Mouse (Mus musculus): ENCODE results near the gene Prkcd. TPM values are rescaled to one million over a fixed set of nuclear protein-coding genes. Genes with fewer than 3 reads are reported as not detected.

Gene Prkcd
- polyA plus RNA-seq, 1 experiment from 2014 or later, result 23.6 TPM

- 89% methylated on average over 5 of the region's 5 CpGs for WGBS
- Histone ChIP-seq H3K27me3 (ENCODE audit: poor library complexity, severe bottlenecking) (no peaks in the 10 kb centered on the region), H3K4me1 (peaks cover 6% of the 10 kb centered on the region), H3K36me3 (replicated peaks) (peaks cover 54% of the 10 kb centered on the region), H3K4me3 (no peak overlapping the region), H3K27ac (no peak overlapping the region), H3K9me3 (no peaks in the 10 kb centered on the region)
- DNase-seq (ENCODE audit: extremely low spot score, low spot score), result no peak
Observed at GRCm38 (mm10) chr14:30576260-30576659, 49.8 kb downstream of the Prkcd start.

DNA sequence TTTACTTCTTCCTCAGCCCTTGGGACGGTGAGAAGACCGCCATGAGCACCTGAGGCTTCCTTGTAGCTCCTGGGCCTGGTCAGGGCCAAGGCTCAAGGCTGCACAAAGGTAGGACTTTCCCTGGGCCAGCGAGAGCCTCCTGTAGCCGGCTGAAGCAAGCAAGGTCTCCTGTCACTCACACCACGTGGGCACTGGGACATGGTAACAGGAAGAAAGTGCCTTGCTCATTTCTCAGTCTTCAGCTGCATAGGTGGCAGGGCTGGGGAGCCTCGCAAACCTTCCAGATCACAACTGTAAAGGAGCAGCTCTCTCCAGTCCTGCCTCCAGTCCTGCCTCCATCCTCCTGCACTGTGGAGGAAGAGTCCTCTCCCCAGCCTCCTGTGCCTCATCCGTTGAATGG lies 50.2 kb downstream of the Prkcd start:
- H3K27me3 ChIP-seq (ENCODE audit: poor library complexity, severe bottlenecking), result no peaks in the 10 kb centered on the region
- no peak overlapping the region for H3K4me3 ChIP-seq
- H3K36me3 ChIP-seq (replicated peaks), result peaks cover 58% of the 10 kb centered on the region
- no peak overlapping the region for H3K27ac ChIP-seq
- WGBS, result 84% methylated on average over 7 of the region's 7 CpGs
- H3K9me3 ChIP-seq, result no peaks in the 10 kb centered on the region
- H3K4me1 ChIP-seq, result peaks cover 6% of the 10 kb centered on the region
- DNase-seq (ENCODE audit: extremely low spot score, low spot score), result no peak

DNA sequence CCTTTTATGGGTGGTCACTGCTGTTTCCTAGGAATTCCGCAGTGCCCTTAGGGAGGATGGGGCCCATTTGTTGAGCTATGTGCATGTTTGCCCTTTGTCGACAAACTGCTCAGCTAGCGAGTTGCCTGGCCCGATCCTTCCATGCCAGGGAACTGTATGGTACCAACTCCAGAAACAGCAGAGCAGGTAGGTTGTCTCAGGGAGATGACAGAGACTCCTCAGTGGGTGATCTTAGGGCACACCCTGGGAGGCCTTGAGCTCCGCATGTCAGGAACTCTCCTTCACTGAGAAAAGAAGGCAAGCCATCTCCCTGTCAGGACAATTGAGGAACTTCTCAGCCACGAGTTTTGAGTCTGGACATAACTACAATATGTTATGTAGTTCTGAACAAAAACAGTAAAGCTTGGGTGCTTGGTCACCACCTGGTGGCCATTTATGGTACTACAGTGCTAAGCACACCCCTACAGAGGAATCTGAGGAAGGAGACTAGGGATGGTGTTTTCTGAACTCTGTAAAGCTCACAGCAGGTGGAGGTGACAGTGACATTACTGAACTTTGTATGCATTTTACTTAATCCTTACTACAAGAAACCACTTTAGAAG lies 51.9 kb downstream of the Prkcd start:
- DNase-seq (ENCODE audit: extremely low spot score, low spot score), result peak; percentile 69

DNA sequence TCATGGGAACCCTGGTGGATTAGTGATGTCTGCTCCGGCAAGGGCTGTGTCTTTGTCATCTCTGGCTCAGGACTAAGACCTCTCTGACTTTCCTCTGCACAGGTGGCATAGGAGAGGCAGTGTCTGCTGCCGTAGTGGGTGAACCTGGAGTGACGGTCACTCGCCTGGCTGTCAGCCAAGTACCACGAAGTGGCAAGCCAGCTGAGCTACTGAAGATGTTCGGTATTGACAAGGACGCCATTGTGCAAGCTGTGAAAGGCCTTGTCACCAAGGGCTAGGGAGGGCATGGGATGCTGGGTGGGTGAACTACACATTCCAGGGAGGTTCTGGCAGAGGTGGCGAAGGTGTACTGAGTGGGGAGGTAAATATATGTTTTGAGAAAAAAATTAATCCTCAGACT lies 52.8 kb downstream of the Prkcd start:
- 89% methylated on average over 8 of the region's 8 CpGs for WGBS
- no peak for DNase-seq (ENCODE audit: extremely low spot score, low spot score)

More for the DNA sequence above, 51.9 kb downstream of the Prkcd start:
- Histone ChIP-seq H3K4me1 (no peaks in the 10 kb centered on the region), H3K4me3 (no peak overlapping the region), H3K27me3 (ENCODE audit: poor library complexity, severe bottlenecking) (no peaks in the 10 kb centered on the region), H3K36me3 (replicated peaks) (peaks cover 75% of the 10 kb centered on the region), H3K27ac (no peak overlapping the region; the same call in 1 of the 2 replicates), H3K9me3 (no peaks in the 10 kb centered on the region)
- WGBS, result 73% methylated on average over 6 of the region's 6 CpGs

GRCm38 (mm10) chr14:30572253-30572652 lies 53.8 kb downstream of the Prkcd start:
- Histone ChIP-seq H3K9me3 (no peaks in the 10 kb centered on the region), H3K27ac (no peak overlapping the region), H3K36me3 (replicated peaks) (peaks cover 94% of the 10 kb centered on the region), H3K4me3 (no peak overlapping the region), H3K27me3 (ENCODE audit: poor library complexity, severe bottlenecking) (no peaks in the 10 kb centered on the region), H3K4me1 (no peaks in the 10 kb centered on the region)
- no peak for DNase-seq (ENCODE audit: extremely low spot score, low spot score)
- 91% methylated on average over 10 of the region's 10 CpGs for WGBS

More for the DNA sequence above, 52.8 kb downstream of the Prkcd start:
- Histone ChIP-seq H3K4me3 (no peak overlapping the region), H3K27me3 (ENCODE audit: poor library complexity, severe bottlenecking) (no peaks in the 10 kb centered on the region), H3K4me1 (no peaks in the 10 kb centered on the region), H3K9me3 (no peaks in the 10 kb centered on the region), H3K27ac (no peak overlapping the region), H3K36me3 (replicated peaks) (peaks cover 84% of the 10 kb centered on the region)

GRCm38 (mm10) chr14:30570303-30570702 lies 55.7 kb downstream of the Prkcd start:
- 91% methylated on average over 9 of the region's 9 CpGs for WGBS
- DNase-seq (ENCODE audit: extremely low spot score, low spot score), result no peak

GRCm38 (mm10) chr14:30568016-30568415 lies 58.0 kb downstream of the Prkcd start:
- no peaks in the 10 kb centered on the region for H3K27me3 ChIP-seq (ENCODE audit: poor library complexity, severe bottlenecking)
- no peaks in the 10 kb centered on the region for H3K4me1 ChIP-seq
- no peak overlapping the region for H3K4me3 ChIP-seq
- peaks cover 100% of the 10 kb centered on the region for H3K36me3 ChIP-seq (replicated peaks)
- WGBS, result 88% methylated on average over 9 of the region's 9 CpGs
- H3K27ac ChIP-seq, result no peak overlapping the region
- no peaks in the 10 kb centered on the region for H3K9me3 ChIP-seq
- DNase-seq (ENCODE audit: extremely low spot score, low spot score), result no peak

More at GRCm38 (mm10) chr14:30570303-30570702, 55.7 kb downstream of the Prkcd start:
- H3K27ac ChIP-seq, result no peak overlapping the region
- no peaks in the 10 kb centered on the region for H3K27me3 ChIP-seq (ENCODE audit: poor library complexity, severe bottlenecking)
- H3K9me3 ChIP-seq, result no peaks in the 10 kb centered on the region
- H3K4me1 ChIP-seq, result no peaks in the 10 kb centered on the region
- H3K36me3 ChIP-seq (replicated peaks), result peaks cover 100% of the 10 kb centered on the region
- H3K4me3 ChIP-seq, result no peak overlapping the region

- no peak overlapping the region for H3K27ac ChIP-seq
- no peaks in the 10 kb centered on the region for H3K27me3 ChIP-seq (ENCODE audit: poor library complexity, severe bottlenecking)
- no peaks in the 10 kb centered on the region for H3K9me3 ChIP-seq
- H3K36me3 ChIP-seq (replicated peaks), result peaks cover 97% of the 10 kb centered on the region
- 94% methylated on average over 6 of the region's 6 CpGs for WGBS
- H3K4me3 ChIP-seq, result no peak overlapping the region
- no peak for DNase-seq (ENCODE audit: extremely low spot score, low spot score)
- H3K4me1 ChIP-seq, result no peaks in the 10 kb centered on the region
Observed at GRCm38 (mm10) chr14:30566317-30566716, 59.7 kb downstream of the Prkcd start.

DNA sequence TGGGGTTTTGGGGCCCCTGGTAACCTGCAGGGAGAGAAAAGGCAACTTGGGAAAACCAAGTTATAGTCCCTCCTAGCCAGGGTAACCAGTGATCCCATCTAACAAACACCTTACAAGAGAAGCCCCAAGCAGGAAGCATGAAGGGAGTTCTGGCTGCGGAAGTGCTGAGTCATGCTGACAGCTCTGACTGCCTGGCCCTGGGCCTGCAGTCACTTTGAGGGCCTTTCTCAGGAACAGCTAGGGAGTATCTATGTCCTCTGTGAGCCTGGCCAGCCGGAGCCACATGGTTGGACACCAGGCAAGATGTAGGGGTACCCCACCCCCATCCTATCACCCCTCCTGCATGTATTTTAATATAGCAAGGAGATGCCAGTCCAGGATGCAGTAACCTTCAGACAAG lies 61.6 kb downstream of the Prkcd start:
- Histone ChIP-seq H3K4me3 (no peak overlapping the region), H3K9me3 (no peaks in the 10 kb centered on the region), H3K36me3 (replicated peaks) (peaks cover 97% of the 10 kb centered on the region), H3K27me3 (ENCODE audit: poor library complexity, severe bottlenecking) (no peaks in the 10 kb centered on the region), H3K4me1 (no peaks in the 10 kb centered on the region), H3K27ac (peak overlapping the region; percentile 32; the same call in 1 of the 2 replicates)
- no peak for DNase-seq (ENCODE audit: extremely low spot score, low spot score)
- 89% methylated on average over 2 of the region's 2 CpGs for WGBS

GRCm38 (mm10) chr14:30562343-30562742 lies 63.7 kb downstream of the Prkcd start:
- DNase-seq (ENCODE audit: extremely low spot score, low spot score), result no peak
- no peak overlapping the region for H3K27ac ChIP-seq
- no peak overlapping the region for H3K4me3 ChIP-seq
- H3K36me3 ChIP-seq (replicated peaks), result peaks cover 97% of the 10 kb centered on the region
- H3K4me1 ChIP-seq, result no peaks in the 10 kb centered on the region
- no peaks in the 10 kb centered on the region for H3K9me3 ChIP-seq
- H3K27me3 ChIP-seq (ENCODE audit: poor library complexity, severe bottlenecking), result no peaks in the 10 kb centered on the region

GRCm38 (mm10) chr14:30561470-30562187 lies 64.4 kb downstream of the Prkcd start:
- Histone ChIP-seq H3K36me3 (replicated peaks) (peaks cover 97% of the 10 kb centered on the region), H3K4me3 (no peak overlapping the region), H3K27me3 (ENCODE audit: poor library complexity, severe bottlenecking) (no peaks in the 10 kb centered on the region), H3K27ac (no peak overlapping the region; the same call in 1 of the 2 replicates), H3K4me1 (no peaks in the 10 kb centered on the region), H3K9me3 (no peaks in the 10 kb centered on the region)
- 94% methylated on average over 14 of the region's 14 CpGs for WGBS
- DNase-seq (ENCODE audit: extremely low spot score, low spot score), result no peak

GRCm38 (mm10) chr14:30560803-30561389 lies 65.1 kb downstream of the Prkcd start:
- no peaks in the 10 kb centered on the region for H3K4me1 ChIP-seq
- no peak overlapping the region for H3K4me3 ChIP-seq
- H3K9me3 ChIP-seq, result no peaks in the 10 kb centered on the region
- WGBS, result 96% methylated on average over 13 of the region's 13 CpGs
- no peak overlapping the region for H3K27ac ChIP-seq
- DNase-seq (ENCODE audit: extremely low spot score, low spot score), result no peak
- H3K27me3 ChIP-seq (ENCODE audit: poor library complexity, severe bottlenecking), result no peaks in the 10 kb centered on the region
- peaks cover 97% of the 10 kb centered on the region for H3K36me3 ChIP-seq (replicated peaks)

- Histone ChIP-seq H3K4me1 (no peaks in the 10 kb centered on the region), H3K27me3 (ENCODE audit: poor library complexity, severe bottlenecking) (no peaks in the 10 kb centered on the region), H3K36me3 (replicated peaks) (peaks cover 97% of the 10 kb centered on the region), H3K4me3 (no peak overlapping the region), H3K9me3 (no peaks in the 10 kb centered on the region), H3K27ac (no peak overlapping the region)
- DNase-seq (ENCODE audit: extremely low spot score, low spot score), result no peak
- 93% methylated on average over 17 of the region's 17 CpGs for WGBS
Observed at GRCm38 (mm10) chr14:30559321-30559850, 66.6 kb downstream of the Prkcd start.

Measured in forebrain, embryonic 10.5 days (tissue).